ENCODE assay signal across 8 mouse cellular contexts in genomic region chr6:145250185-145250791, GRCm38 (mm10). TPM values are rescaled to one million over a fixed set of nuclear protein-coding genes. Genes with fewer than 3 reads are reported as not detected.
DNase-seq lines count a peak whose midpoint lies in the region; ATAC-seq lines count a peak whose summit lies in the region.

Gene Kras, minus strand, starts transcription at chr6:145250239.

- intact Hi-C loops in gastrocnemius, postnatal 14 days (cut with DNase I; ENCODE audit: low total_unique reads), result no loop called here
- intact Hi-C loops in left cerebral cortex, postnatal 10 days (cut with DNase I), result no loop called here

- DNase-seq in adipocyte (ENCODE audit: low spot score), result peak; percentile 83
- peak; percentile 96 for DNase-seq in embryo, embryonic 10 days (ENCODE audit: low spot score)
- peak; percentile 94 for DNase-seq in gastrocnemius, postnatal 14 days
- DNase-seq in left cerebral cortex, postnatal 10 days (ENCODE audit: extremely low spot score in 1 of 2, low spot score in 2 of 2), result peak; percentile 75 to 95
- DNase-seq in right cerebral cortex, postnatal 25 days, result peak; percentile 91
- peak; percentile 91 to 93 for DNase-seq in urinary bladder, postnatal 4 days (ENCODE audit: low spot score in 2 of 2)

- ATAC-seq in inflammation-experienced regulatory T-cells, adult 6 months, result peak; percentile 53
- ATAC-seq in megakaryocyte-erythroid progenitor cell, adult 5-6 weeks (replicated peaks; ENCODE audit: low FRiP score, low TSS enrichment, poor library complexity, severe bottlenecking), result peak; percentile 82

RNA-seq across cellular contexts. Expression of gene Kras, which starts in this region (rescaled TPM):
- total RNA-seq in gastrocnemius, postnatal 14 days (2021), result 10 to 100 TPM; 18.1 to 19.7 TPM
- 10 to 100 TPM; 23.3 to 49.5 (median 37.0) TPM for polyA plus RNA-seq in inflammation-experienced regulatory T-cells, adult 6 months (2017; shearing (Covaris generic))
- 10 to 100 TPM; 86.6 to 88.5 TPM for total RNA-seq in left cerebral cortex, postnatal 10 days (2021)
- total RNA-seq in megakaryocyte-erythroid progenitor cell, adult 5-6 weeks (2014; fragmentation: Nextera tagmentation), result 29.6 and 36.8 TPM in 2 replicates
- total RNA-seq in megakaryocyte-erythroid progenitor cell, adult 5-6 weeks (2017), result 27.7 and 28.0 TPM in 2 replicates

Comparison
In these comparisons a context has a peak if more than half of its experiments do, and no peak if none do; other contexts are left out.
1. Peak in every context shown above with its lines: DNase-seq and ATAC-seq.